Mouse (Mus musculus): ENCODE data around the gene Engase.

Engase gene

GRCm38 (mm10) chr11:118512257-118512910, 35.8 kb downstream of the Engase start:
- Histone ChIP-seq H3K27me3 (ENCODE audit: control insufficient read depth, insufficient read depth, low read length, poor library complexity, severe bottlenecking) (no peaks in the 10 kb centered on the region), H3K36me3 (ENCODE audit: control insufficient read depth, insufficient read depth, low read length, poor library complexity, severe bottlenecking) (no peaks in the 10 kb centered on the region)
- DNase-seq (ENCODE audit: low read depth, low spot score): no peak

DNA sequence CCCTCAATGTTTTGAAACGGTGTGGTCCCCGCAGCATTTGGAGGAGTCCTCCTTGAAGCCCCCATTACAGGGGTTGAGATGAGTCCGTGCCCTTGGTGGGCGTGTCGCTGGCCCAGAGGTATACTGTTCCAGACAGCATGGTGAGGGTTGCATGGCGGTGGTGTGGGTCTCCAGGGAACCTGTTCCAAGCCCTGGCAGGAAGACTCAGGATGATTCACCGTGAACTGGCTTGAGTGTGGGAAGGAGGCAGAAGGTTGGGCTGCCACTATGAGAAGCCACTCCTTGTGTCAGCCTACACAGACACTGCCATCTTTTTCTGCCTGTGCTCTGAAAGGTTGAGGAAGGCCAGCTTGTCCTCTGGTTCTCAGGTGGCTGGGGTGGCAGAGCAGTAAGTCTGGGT, 41.3 kb downstream of the Engase start:
- H3K36me3 ChIP-seq (ENCODE audit: control insufficient read depth, insufficient read depth, low read length, poor library complexity, severe bottlenecking): no peaks in the 10 kb centered on the region
- H3K27me3 ChIP-seq (ENCODE audit: control insufficient read depth, insufficient read depth, low read length, poor library complexity, severe bottlenecking): no peaks in the 10 kb centered on the region
- no peak for DNase-seq (ENCODE audit: low read depth, low spot score)

GRCm38 (mm10) chr11:118518743-118519142, 42.1 kb downstream of the Engase start:
- no peak for DNase-seq (ENCODE audit: low read depth, low spot score)
- Histone ChIP-seq H3K36me3 (ENCODE audit: control insufficient read depth, insufficient read depth, low read length, poor library complexity, severe bottlenecking) (no peaks in the 10 kb centered on the region), H3K27me3 (ENCODE audit: control insufficient read depth, insufficient read depth, low read length, poor library complexity, severe bottlenecking) (no peaks in the 10 kb centered on the region)

DNA sequence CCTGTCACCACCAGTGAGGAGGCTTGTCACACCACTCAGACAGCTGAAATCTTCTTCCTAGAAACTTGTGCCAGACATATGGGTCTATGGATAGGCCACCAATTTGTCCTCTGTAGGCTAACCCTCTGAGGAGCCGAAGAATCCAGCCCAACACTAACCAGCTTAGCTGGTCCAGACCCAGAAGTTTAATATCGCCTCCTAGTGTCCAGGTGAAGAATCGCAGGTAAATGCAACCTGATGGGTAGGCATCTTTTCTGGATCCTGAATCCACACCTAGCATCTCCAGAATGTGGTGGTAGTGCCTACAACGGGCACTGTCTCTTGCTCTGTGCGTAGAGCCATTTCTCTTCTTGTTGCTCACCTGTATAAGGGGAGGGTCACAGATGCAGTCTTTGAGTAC, 43.6 kb downstream of the Engase start:
- H3K36me3 ChIP-seq (ENCODE audit: control insufficient read depth, insufficient read depth, low read length, poor library complexity, severe bottlenecking): no peaks in the 10 kb centered on the region
- peak; percentile 36 for DNase-seq (ENCODE audit: low read depth, low spot score)
- no peaks in the 10 kb centered on the region for H3K27me3 ChIP-seq (ENCODE audit: control insufficient read depth, insufficient read depth, low read length, poor library complexity, severe bottlenecking)

GRCm38 (mm10) chr11:118520932-118521331, 44.3 kb downstream of the Engase start:
- Histone ChIP-seq H3K27me3 (ENCODE audit: control insufficient read depth, insufficient read depth, low read length, poor library complexity, severe bottlenecking) (no peaks in the 10 kb centered on the region), H3K36me3 (ENCODE audit: control insufficient read depth, insufficient read depth, low read length, poor library complexity, severe bottlenecking) (no peaks in the 10 kb centered on the region)
- no peak for DNase-seq (ENCODE audit: low read depth, low spot score)

GRCm38 (mm10) chr11:118523496-118524145, 47.0 kb downstream of the Engase start:
- Histone ChIP-seq H3K27me3 (ENCODE audit: control insufficient read depth, insufficient read depth, low read length, poor library complexity, severe bottlenecking) (no peaks in the 10 kb centered on the region), H3K36me3 (ENCODE audit: control insufficient read depth, insufficient read depth, low read length, poor library complexity, severe bottlenecking) (no peaks in the 10 kb centered on the region)
- no peak for DNase-seq (ENCODE audit: low read depth, low spot score)

DNA sequence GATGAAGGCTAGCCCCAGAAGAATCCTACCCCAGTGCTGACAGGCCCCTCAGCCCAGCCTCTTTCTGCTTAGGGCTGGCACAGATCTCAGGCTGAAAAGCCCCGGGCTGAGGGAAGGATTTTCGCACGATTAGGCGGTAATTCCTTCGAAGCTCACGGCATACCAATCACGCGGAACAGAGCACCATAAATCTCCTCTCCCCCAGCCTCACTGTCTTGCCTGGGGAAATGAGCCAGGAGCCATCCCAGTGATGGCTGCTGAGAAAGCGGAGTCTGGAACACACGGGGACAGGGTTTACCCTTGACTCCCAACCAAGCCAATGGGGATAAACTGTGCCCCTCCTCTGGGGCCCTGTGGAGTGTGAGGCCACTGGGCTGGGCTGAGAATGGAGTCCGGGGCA, 48.4 kb downstream of the Engase start:
- no peaks in the 10 kb centered on the region for H3K36me3 ChIP-seq (ENCODE audit: control insufficient read depth, insufficient read depth, low read length, poor library complexity, severe bottlenecking)
- DNase-seq (ENCODE audit: low read depth, low spot score): no peak
- H3K27me3 ChIP-seq (ENCODE audit: control insufficient read depth, insufficient read depth, low read length, poor library complexity, severe bottlenecking): no peaks in the 10 kb centered on the region

DNA sequence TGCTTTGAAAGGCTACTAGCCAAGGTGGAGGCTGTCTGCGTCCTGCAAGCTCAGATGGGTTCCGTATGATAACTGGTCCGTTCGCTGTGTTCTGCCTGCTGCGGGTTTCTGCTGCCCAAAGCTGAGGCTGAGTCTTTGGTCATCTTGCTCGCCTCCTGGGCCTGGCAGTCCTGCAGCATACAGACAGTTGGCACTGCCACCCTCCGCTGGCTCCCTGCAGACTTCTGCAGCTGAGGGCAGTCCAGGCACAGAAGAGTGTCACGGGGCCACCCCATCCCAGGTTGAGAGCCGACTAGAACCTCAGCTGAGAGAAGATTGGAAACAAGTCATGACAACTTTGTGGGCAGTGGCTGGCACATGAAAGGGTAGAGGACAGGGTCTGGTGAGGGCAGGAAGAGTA, 52.1 kb downstream of the Engase start:
- Histone ChIP-seq H3K27me3 (ENCODE audit: control insufficient read depth, insufficient read depth, low read length, poor library complexity, severe bottlenecking) (no peaks in the 10 kb centered on the region), H3K36me3 (ENCODE audit: control insufficient read depth, insufficient read depth, low read length, poor library complexity, severe bottlenecking) (no peaks in the 10 kb centered on the region)
- DNase-seq (ENCODE audit: low read depth, low spot score): no peak

DNA sequence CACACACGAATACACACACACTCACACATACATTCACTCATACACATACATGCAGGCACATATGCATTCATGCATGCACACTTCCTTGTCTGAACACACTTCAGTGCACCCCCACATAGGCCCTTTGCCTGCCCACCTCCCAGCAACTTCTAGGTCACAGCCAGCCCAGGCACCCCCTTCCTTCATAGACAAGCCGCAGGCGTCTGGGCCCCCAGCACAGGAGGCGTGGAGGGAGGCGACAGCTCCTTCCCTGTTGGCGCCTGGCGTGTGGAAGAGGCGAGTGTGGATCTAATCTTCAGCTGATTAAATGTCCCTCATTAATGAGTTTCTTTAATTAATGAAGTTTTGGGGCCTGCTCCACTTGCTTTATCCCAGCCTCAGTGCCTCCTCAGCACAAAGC, 53.7 kb downstream of the Engase start:
- DNase-seq (ENCODE audit: low read depth, low spot score): no peak
- H3K36me3 ChIP-seq (ENCODE audit: control insufficient read depth, insufficient read depth, low read length, poor library complexity, severe bottlenecking): no peaks in the 10 kb centered on the region
- no peaks in the 10 kb centered on the region for H3K27me3 ChIP-seq (ENCODE audit: control insufficient read depth, insufficient read depth, low read length, poor library complexity, severe bottlenecking)

- Histone ChIP-seq H3K36me3 (ENCODE audit: control insufficient read depth, insufficient read depth, low read length, poor library complexity, severe bottlenecking) (no peaks in the 10 kb centered on the region), H3K27me3 (ENCODE audit: control insufficient read depth, insufficient read depth, low read length, poor library complexity, severe bottlenecking) (no peaks in the 10 kb centered on the region)
- peak; percentile 19 for DNase-seq (ENCODE audit: low read depth, low spot score)
Observed at GRCm38 (mm10) chr11:118534382-118535092, 57.9 kb downstream of the Engase start.

- Histone ChIP-seq H3K27me3 (ENCODE audit: control insufficient read depth, insufficient read depth, low read length, poor library complexity, severe bottlenecking) (no peaks in the 10 kb centered on the region), H3K36me3 (ENCODE audit: control insufficient read depth, insufficient read depth, low read length, poor library complexity, severe bottlenecking) (no peaks in the 10 kb centered on the region)
- DNase-seq (ENCODE audit: low read depth, low spot score): no peak
Observed at GRCm38 (mm10) chr11:118538008-118538407, 61.4 kb downstream of the Engase start.
